Mouse (Mus musculus): ENCODE measurements at regions not wholly inside any gene's neighbourhood (a gene's known extent, or its start where the extent isn't known, plus 50 kb on each side); places are given as distances from the start of the nearest gene placed in this dataset.

- Histone ChIP-seq H3K9me3 (replicated peaks; ENCODE audit: low read length) (no peaks in the 10 kb centered on the region), H3K4me3 (replicated peaks in 1 of 3; ENCODE audit: low read depth in 2 of 3, low read length in 2 of 3, poor library complexity in 1 of 3) (no peak overlapping the region), H3K4me2 (ENCODE audit: insufficient read depth, low read depth, poor library complexity, severe bottlenecking) (no peak overlapping the region), H3K79me2 (replicated peaks; ENCODE audit: control insufficient read depth, extremely low read depth, insufficient read depth, poor library complexity, severe bottlenecking) (no peaks in the 10 kb centered on the region), H3K27ac (ENCODE audit: insufficient read depth, low read depth) (no peak overlapping the region), H3K27me3 (replicated peaks) (no peaks in the 10 kb centered on the region), H3K36me3 (replicated peaks in 1 of 2; ENCODE audit: control insufficient read depth in 1 of 2, insufficient read depth in 1 of 2, low read length in 1 of 2) (no peaks in the 10 kb centered on the region), H3K4me1 (ENCODE audit: control insufficient read depth in 1 of 2, insufficient read depth in 2 of 2) (no peaks in the 10 kb centered on the region), H3K9ac (ENCODE audit: insufficient read depth, low read depth) (no peak overlapping the region)
- in situ Hi-C loops (cut with MboI; ENCODE audit: low pct_ligation_motif_present, low pct_unique_long_range_greater_than_20kb, low sequenced_read_pairs) (loop anchor here (25.0 kb wide), 1 partner anchor 107 kb away; the partner anchor contains the start of gene Kdr), dilution Hi-C loops (cut with MboI; ENCODE audit: extremely low pct_ligation_motif_present, extremely low pct_unique_long_range_greater_than_20kb, low sequenced_read_pairs) (no loop called here)
- peak; percentile 16 for DNase-seq (ENCODE audit: extremely low read depth)
- no peak for TF ChIP-seq ZMIZ1 (IDR thresholded peaks at IDR 0.05; ENCODE audit: low read depth, low read length)
- no peak for TF ChIP-seq IRF4 (IDR thresholded peaks at IDR 0.05; ENCODE audit: low read depth, low read length)
- TF ChIP-seq RAD21 (IDR thresholded peaks at IDR 0.05; ENCODE audit: low read depth, low read length) = peak; percentile 4
- peak in 1 of 2 experiments; percentile 43; a peak in 2 of 4 replicates for TF ChIP-seq CTCF (conservative IDR thresholded peaks at IDR 0.05 in 1 of 2, IDR thresholded peaks at IDR 0.05 in 1 of 2; ENCODE audit: low read depth in 2 of 2, low read length in 2 of 2)
These were observed 98.1 kb downstream of the Kdr start for GRCm38 (mm10) chr5:75880088-75880684.

DNA sequence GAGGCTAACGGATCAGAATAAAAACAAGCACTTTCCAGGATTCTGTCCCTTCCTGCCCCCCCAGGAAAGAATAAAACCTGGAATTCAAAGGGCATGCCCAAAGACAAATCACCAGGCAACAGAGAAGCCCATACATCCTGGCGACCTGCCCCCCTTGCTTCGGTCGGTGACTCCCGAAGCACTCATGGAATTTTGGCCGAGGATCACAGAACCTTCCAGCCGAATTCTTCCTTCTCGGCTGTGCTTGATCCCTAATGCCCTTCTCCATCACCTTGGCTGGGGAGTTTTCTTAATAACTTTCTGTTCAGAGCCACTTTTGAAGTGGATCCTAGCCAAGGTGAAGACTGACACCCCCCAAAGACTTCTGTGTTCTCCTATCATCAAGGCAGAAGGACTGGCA lies 99.9 kb downstream of the Kdr start:
- in situ Hi-C loops (cut with MboI; ENCODE audit: low pct_ligation_motif_present, low pct_unique_long_range_greater_than_20kb, low sequenced_read_pairs) (loop anchor here (25.0 kb wide), 1 partner anchor 109 kb away; the partner anchor contains the start of gene Kdr), dilution Hi-C loops (cut with MboI; ENCODE audit: extremely low pct_ligation_motif_present, extremely low pct_unique_long_range_greater_than_20kb, low sequenced_read_pairs) (no loop called here)
- no peaks in the 10 kb centered on the region for H3K4me1 ChIP-seq (ENCODE audit: control insufficient read depth in 1 of 2, insufficient read depth in 2 of 2)
- H3K4me2 ChIP-seq (ENCODE audit: insufficient read depth, low read depth, poor library complexity, severe bottlenecking) = no peak overlapping the region
- no peak overlapping the region for H3K27ac ChIP-seq (ENCODE audit: insufficient read depth, low read depth)
- no peaks in the 10 kb centered on the region for H3K79me2 ChIP-seq (replicated peaks; ENCODE audit: control insufficient read depth, extremely low read depth, insufficient read depth, poor library complexity, severe bottlenecking)
- TF ChIP-seq NELFE (IDR thresholded peaks at IDR 0.05; ENCODE audit: low read depth, low read length) = no peak
- TF ChIP-seq EP300 (IDR thresholded peaks at IDR 0.05; ENCODE audit: low read length) = no peak
- TF ChIP-seq MYC (IDR thresholded peaks at IDR 0.05; ENCODE audit: low read depth, low read length) = no peak
- no peak for TF ChIP-seq SIN3A (IDR thresholded peaks at IDR 0.05; ENCODE audit: low read length)
- TF ChIP-seq MAFK (IDR thresholded peaks at IDR 0.05; ENCODE audit: insufficient replicate concordance, low read length) = no peak
- no peak for TF ChIP-seq IRF4 (IDR thresholded peaks at IDR 0.05; ENCODE audit: low read depth, low read length)
- no peak for TF ChIP-seq MAZ (IDR thresholded peaks at IDR 0.05; ENCODE audit: low read depth, low read length)
- TF ChIP-seq GABPA (IDR thresholded peaks at IDR 0.05; ENCODE audit: insufficient replicate concordance, low read depth, low read length) = no peak
- no peak for TF ChIP-seq HCFC1 (IDR thresholded peaks at IDR 0.05; ENCODE audit: low read depth, low read length)
- TF ChIP-seq TBP (conservative IDR thresholded peaks at IDR 0.05; ENCODE audit: low read depth, low read length) = no peak
- TF ChIP-seq RAD21 (IDR thresholded peaks at IDR 0.05; ENCODE audit: low read depth, low read length) = no peak
- TF ChIP-seq POLR2AphosphoS2 (IDR thresholded peaks at IDR 0.05; ENCODE audit: low read depth, low read length) = no peak
- TF ChIP-seq NRF1 (IDR thresholded peaks at IDR 0.05; ENCODE audit: low read depth, low read length) = no peak
- no peak for TF ChIP-seq CHD2 (IDR thresholded peaks at IDR 0.05; ENCODE audit: low read length)
- H3K9ac ChIP-seq (ENCODE audit: insufficient read depth, low read depth) = no peak overlapping the region
- no peaks in the 10 kb centered on the region for H3K36me3 ChIP-seq (replicated peaks in 1 of 2; ENCODE audit: control insufficient read depth in 1 of 2, insufficient read depth in 1 of 2, low read length in 1 of 2)
- no peaks in the 10 kb centered on the region for H3K9me3 ChIP-seq (replicated peaks; ENCODE audit: low read length)
- no peak for DNase-seq (ENCODE audit: extremely low read depth)
- H3K4me3 ChIP-seq (replicated peaks in 1 of 3; ENCODE audit: low read depth in 2 of 3, low read length in 2 of 3, poor library complexity in 1 of 3) = no peak overlapping the region
- no peaks in the 10 kb centered on the region for H3K27me3 ChIP-seq (replicated peaks)

Measured in CH12.LX (cell line).